Comparison of ENCODE assay signal across 9 mouse cellular contexts in genomic region chr17:69109216-69109615, GRCm38 (mm10). TPM values are rescaled to one million over a fixed set of nuclear protein-coding genes. Genes with fewer than 3 reads are reported as not detected.
DNase-seq lines count a peak whose midpoint lies in the region; ATAC-seq and TF ChIP-seq lines count a peak whose summit lies in the region.
"Had no signal": no experiment of that assay in that cellular context is flagged by ENCODE, and none has a peak within 500 bp of the region (broad histone marks: within the 10 kb centered on the region; RNA-seq: fewer than 3 reads in every experiment).

No protein-coding gene starts in this region.

- no peak overlapping the region for H3K9ac ChIP-seq in intestine, postnatal 0 days (ENCODE audit: low read depth, low read length)
- no peak overlapping the region for H3K9ac ChIP-seq in intestine, embryonic 16.5 days (ENCODE audit: low read depth, low read length)
- H3K9ac ChIP-seq in midbrain, embryonic 11.5 days (ENCODE audit: low read length) = no peak overlapping the region
- no peak overlapping the region for H3K9ac ChIP-seq in forebrain, embryonic 11.5 days (ENCODE audit: low read length)
- H3K9ac ChIP-seq: hindbrain, embryonic 12.5 days had no signal

- no peak overlapping the region for H3K4me3 ChIP-seq in intestine, postnatal 0 days (ENCODE audit: low read depth, low read length)
- no peak overlapping the region for H3K4me3 ChIP-seq in intestine, embryonic 16.5 days (ENCODE audit: low read length)
- no peak overlapping the region for H3K4me3 ChIP-seq in midbrain, embryonic 11.5 days (ENCODE audit: low read depth, low read length)
- no peak overlapping the region for H3K4me3 ChIP-seq in midbrain, embryonic 10.5 days
- no peak overlapping the region for H3K4me3 ChIP-seq in forebrain, embryonic 11.5 days (ENCODE audit: low read depth, low read length)
- H3K4me3 ChIP-seq: hindbrain, embryonic 12.5 days; limb, embryonic 10.5 days had no signal

- no peaks in the 10 kb centered on the region for H3K27me3 ChIP-seq in intestine, postnatal 0 days (replicated peaks; ENCODE audit: control insufficient read depth, insufficient read depth, low read length)
- H3K27me3 ChIP-seq in intestine, embryonic 16.5 days (replicated peaks; ENCODE audit: control insufficient read depth, insufficient read depth, low read length) = no peaks in the 10 kb centered on the region
- H3K27me3 ChIP-seq in midbrain, embryonic 11.5 days (ENCODE audit: control insufficient read depth, insufficient read depth, low read length) = no peaks in the 10 kb centered on the region
- no peaks in the 10 kb centered on the region for H3K27me3 ChIP-seq in midbrain, embryonic 10.5 days (ENCODE audit: low read depth, poor library complexity, severe bottlenecking)
- no peaks in the 10 kb centered on the region for H3K27me3 ChIP-seq in forebrain, embryonic 11.5 days (ENCODE audit: control insufficient read depth, insufficient read depth, low read length)
- H3K27me3 ChIP-seq: hindbrain, embryonic 12.5 days had no signal

- H3K9me3 ChIP-seq in intestine, postnatal 0 days (ENCODE audit: control insufficient read depth) = no peaks in the 10 kb centered on the region
- H3K9me3 ChIP-seq in intestine, embryonic 16.5 days (ENCODE audit: control insufficient read depth, low read length) = no peaks in the 10 kb centered on the region
- H3K9me3 ChIP-seq in midbrain, embryonic 11.5 days (ENCODE audit: control insufficient read depth, low read length) = no peaks in the 10 kb centered on the region
- no peaks in the 10 kb centered on the region for H3K9me3 ChIP-seq in midbrain, embryonic 10.5 days (replicated peaks)
- H3K9me3 ChIP-seq in forebrain, embryonic 11.5 days (ENCODE audit: control insufficient read depth, low read length) = no peaks in the 10 kb centered on the region
- H3K9me3 ChIP-seq: hindbrain, embryonic 12.5 days; limb, embryonic 10.5 days had no signal

- WGBS in intestine, postnatal 0 days = 63% methylated on average over 6 of the region's 6 CpGs
- WGBS in intestine, embryonic 16.5 days = 60% methylated on average over 6 of the region's 6 CpGs
- 61% methylated on average over 6 of the region's 6 CpGs for WGBS in midbrain, embryonic 11.5 days
- 65% methylated on average over 6 of the region's 6 CpGs for WGBS in midbrain, embryonic 10.5 days
- 65% methylated on average over 6 of the region's 6 CpGs for WGBS in forebrain, embryonic 11.5 days

- H3K4me2 ChIP-seq in intestine, postnatal 0 days (replicated peaks; ENCODE audit: low read depth) = no peak overlapping the region
- H3K4me2 ChIP-seq in intestine, embryonic 16.5 days (ENCODE audit: low read depth, low read length) = no peak overlapping the region
- H3K4me2 ChIP-seq in midbrain, embryonic 11.5 days = no peak overlapping the region
- H3K4me2 ChIP-seq in forebrain, embryonic 11.5 days (ENCODE audit: low read depth, low read length, severe bottlenecking) = no peak overlapping the region
- H3K4me2 ChIP-seq: hindbrain, embryonic 12.5 days had no signal

- DNase-seq in midbrain, embryonic 11.5 days (ENCODE audit: low spot score, missing footprints) = no peak
- DNase-seq in midbrain, embryonic 10.5 days (ENCODE audit: low spot score) = no peak
- DNase-seq in ZHBTc4 (ENCODE audit: low read depth, low spot score) = peak; percentile 44
- peak; percentile 31 to 33 for DNase-seq in kidney, postnatal 4 days
- no peak for DNase-seq in forebrain, embryonic 11.5 days (ENCODE audit: low spot score)

- H3K36me3 ChIP-seq in intestine, postnatal 0 days (ENCODE audit: control insufficient read depth, insufficient read depth) = no peaks in the 10 kb centered on the region
- no peaks in the 10 kb centered on the region for H3K36me3 ChIP-seq in intestine, embryonic 16.5 days (ENCODE audit: control insufficient read depth, insufficient read depth, low read length)
- no peaks in the 10 kb centered on the region for H3K36me3 ChIP-seq in midbrain, embryonic 11.5 days (ENCODE audit: control insufficient read depth, insufficient read depth, low read length)
- no peaks in the 10 kb centered on the region for H3K36me3 ChIP-seq in midbrain, embryonic 10.5 days
- H3K36me3 ChIP-seq in forebrain, embryonic 11.5 days (ENCODE audit: control insufficient read depth, insufficient read depth, low read length) = no peaks in the 10 kb centered on the region
- H3K36me3 ChIP-seq: hindbrain, embryonic 12.5 days; limb, embryonic 10.5 days had no signal

- peak; percentile 70 for TF ChIP-seq CTCF in intestine, postnatal 0 days (IDR thresholded peaks at IDR 0.05; ENCODE audit: low read depth)

- ATAC-seq in intestine, postnatal 0 days = no peak
- no peak for ATAC-seq in intestine, embryonic 16.5 days
- ATAC-seq in midbrain, embryonic 11.5 days (ENCODE audit: low FRiP score) = peak; percentile 44; the same call in 1 of the 2 replicates
- no peak for ATAC-seq in forebrain, embryonic 11.5 days (replicated peaks; ENCODE audit: low FRiP score)

- H3K27ac ChIP-seq in intestine, postnatal 0 days (ENCODE audit: low read depth, low read length) = no peak overlapping the region
- no peak overlapping the region for H3K27ac ChIP-seq in intestine, embryonic 16.5 days (ENCODE audit: low read length)
- H3K27ac ChIP-seq in midbrain, embryonic 11.5 days (ENCODE audit: low read depth, low read length) = no peak overlapping the region
- H3K27ac ChIP-seq in midbrain, embryonic 10.5 days (replicated peaks) = no peak overlapping the region
- no peak overlapping the region for H3K27ac ChIP-seq in forebrain, embryonic 11.5 days (ENCODE audit: low read depth, low read length)
- H3K27ac ChIP-seq: hindbrain, embryonic 12.5 days; limb, embryonic 10.5 days had no signal

- no peaks in the 10 kb centered on the region for H3K4me1 ChIP-seq in intestine, postnatal 0 days (replicated peaks; ENCODE audit: control insufficient read depth, insufficient read depth, low read length)
- H3K4me1 ChIP-seq in intestine, embryonic 16.5 days (ENCODE audit: control insufficient read depth, insufficient read depth, low read length) = peaks cover 12% of the 10 kb centered on the region
- H3K4me1 ChIP-seq in midbrain, embryonic 11.5 days (ENCODE audit: control insufficient read depth, insufficient read depth, low read length) = no peaks in the 10 kb centered on the region
- no peaks in the 10 kb centered on the region for H3K4me1 ChIP-seq in midbrain, embryonic 10.5 days
- H3K4me1 ChIP-seq in forebrain, embryonic 11.5 days (replicated peaks; ENCODE audit: control insufficient read depth, insufficient read depth, low read length) = no peaks in the 10 kb centered on the region
- H3K4me1 ChIP-seq: hindbrain, embryonic 12.5 days; limb, embryonic 10.5 days had no signal

RNA-seq across cellular contexts. Expression of gene Epb41l3, which starts 33.7 kb away (rescaled TPM):
- 174 and 213 TPM in 2 replicates for polyA plus RNA-seq in intestine, postnatal 0 days (2015; fragmentation: Nextera tagmentation; extraction: Ambion mirVana)
- 142 and 168 TPM in 2 replicates for polyA plus RNA-seq in intestine, embryonic 16.5 days (2015; fragmentation: Nextera tagmentation; extraction: Ambion mirVana)
- polyA plus RNA-seq in midbrain, embryonic 11.5 days (2014; fragmentation: Nextera tagmentation; extraction: Ambion mirVana) = 66.1 and 67.8 TPM in 2 replicates
- 51.0 and 62.6 TPM in 2 replicates for polyA plus RNA-seq in midbrain, embryonic 10.5 days (2016; fragmentation: Nextera tagmentation; extraction: Ambion mirVana)
- 73.9 and 78.4 TPM in 2 replicates for polyA plus RNA-seq in forebrain, embryonic 11.5 days (2014; fragmentation: Nextera tagmentation; extraction: Ambion mirVana)

Comparison
In these comparisons a context has a peak if more than half of its experiments do, and no peak if none do; other contexts are left out.
1. DNase-seq: peak in ZHBTc4 (single experiment) and kidney, postnatal 4 days (2 of 2); none in midbrain, embryonic 11.5 days (single experiment), midbrain, embryonic 10.5 days (single experiment) and forebrain, embryonic 11.5 days (single experiment).